Mouse (Mus musculus) urinary bladder, postnatal 4 days (tissue): ENCODE data around the gene Cacna1c.

Source experiments
- DNase-seq, 2 experiments: peaks; one replicate each; pipeline ENCODE4 v3.0.0; 2021 to 2022; ENCODE audit warnings: low spot score in 2 of 2

The Cacna1c gene

DNA sequence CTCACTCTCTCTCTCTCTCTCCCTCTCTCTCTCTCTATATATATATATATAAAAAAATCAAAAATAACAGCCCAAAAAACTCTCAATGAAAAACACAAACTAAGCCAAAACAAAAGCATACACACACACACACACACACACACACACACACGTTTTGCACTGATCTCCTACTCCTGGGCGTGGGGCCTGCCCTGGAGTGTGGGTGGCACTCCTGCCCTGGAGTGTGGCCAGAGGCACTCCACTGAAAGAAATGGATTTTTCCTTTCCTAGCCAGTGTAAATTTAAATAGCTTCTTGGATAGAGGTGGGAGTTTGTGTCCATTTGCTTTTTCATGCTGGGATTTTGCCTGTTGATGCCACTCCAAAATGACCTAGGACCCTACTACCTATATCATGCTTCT lies 96.9 kb downstream of the Cacna1c start:
- DNase-seq = no peak

DNA sequence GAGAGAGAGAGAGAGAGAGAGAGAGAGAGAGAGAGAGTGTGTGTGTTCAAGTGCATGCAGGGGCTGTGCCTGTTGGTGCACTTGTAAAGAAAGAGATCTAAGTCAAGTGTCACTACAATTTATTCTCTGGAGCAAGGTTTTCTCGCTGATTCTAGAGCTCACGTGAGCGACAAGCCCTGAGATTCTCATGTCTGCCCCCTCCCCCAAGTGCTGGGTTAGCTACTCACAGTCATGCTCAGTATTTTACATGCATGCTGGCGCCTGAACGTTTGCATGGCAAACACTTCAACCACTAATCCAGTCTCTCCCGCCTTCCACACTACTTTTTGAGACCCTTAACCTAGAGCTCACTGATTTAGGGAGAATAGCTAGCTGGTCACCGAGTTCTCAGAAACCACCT lies 99.7 kb downstream of the Cacna1c start:
- DNase-seq = no peak

DNA sequence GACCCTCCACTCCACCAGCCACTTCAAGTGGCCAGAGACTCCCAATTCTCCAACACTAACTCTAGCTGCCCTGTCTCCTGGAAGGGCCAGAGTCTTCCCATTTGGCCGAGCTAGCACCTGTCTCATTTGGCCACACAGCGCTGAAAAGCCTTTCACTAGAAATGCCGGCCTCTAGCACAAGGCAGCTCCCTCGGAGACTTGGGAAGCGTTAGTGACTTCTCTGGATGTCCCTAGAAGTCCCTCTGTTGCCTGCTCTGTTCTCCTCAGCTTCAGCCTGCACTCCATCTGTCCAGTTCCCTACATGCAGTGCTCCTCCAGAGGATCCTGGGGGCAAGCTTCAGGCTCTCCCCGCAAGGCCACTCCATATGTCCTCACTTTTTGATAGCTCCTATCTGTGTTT lies 101.1 kb downstream of the Cacna1c start:
- no peak for DNase-seq

DNA sequence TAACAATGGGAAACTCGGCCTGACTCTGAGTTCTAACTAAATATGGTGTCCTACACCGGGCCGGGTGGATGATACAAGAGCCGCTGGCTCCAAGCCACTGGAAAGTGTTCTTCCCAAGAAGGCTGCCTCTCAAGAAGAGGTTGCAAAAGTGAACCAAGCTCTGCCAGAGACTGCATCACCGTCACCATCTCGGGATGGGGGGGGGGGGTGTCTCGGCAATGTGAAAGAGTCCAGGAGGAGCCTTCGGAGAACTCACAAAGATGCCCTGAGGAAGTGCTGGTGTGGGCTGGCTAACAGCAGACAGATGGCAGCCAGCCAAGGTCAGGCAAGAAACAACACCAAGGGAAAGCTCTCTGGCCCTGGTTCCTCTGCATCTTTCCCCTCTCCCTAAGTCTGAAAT lies 107.0 kb downstream of the Cacna1c start:
- DNase-seq = peak in 1 of 2 experiments; percentile 40

DNA sequence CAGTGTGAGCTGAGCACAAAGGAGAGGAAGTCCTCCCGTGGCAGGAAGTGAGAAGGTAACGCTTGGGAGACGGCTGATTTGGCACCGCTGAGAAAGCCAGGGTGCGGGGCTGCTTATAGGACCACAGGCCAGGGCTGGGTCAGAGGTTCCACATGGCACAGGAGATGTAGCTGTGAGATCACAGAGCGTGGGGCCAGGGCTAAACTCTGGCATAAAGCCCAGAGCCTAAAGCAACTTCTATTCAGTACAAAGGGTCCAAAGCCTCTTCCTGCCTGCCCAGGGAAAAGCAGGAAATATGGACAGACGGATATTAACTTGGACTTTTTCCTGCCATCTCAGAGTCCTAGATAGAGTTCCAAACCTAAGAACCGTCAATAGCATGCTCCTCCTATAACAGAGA lies 107.8 kb downstream of the Cacna1c start:
- no peak for DNase-seq

DNA sequence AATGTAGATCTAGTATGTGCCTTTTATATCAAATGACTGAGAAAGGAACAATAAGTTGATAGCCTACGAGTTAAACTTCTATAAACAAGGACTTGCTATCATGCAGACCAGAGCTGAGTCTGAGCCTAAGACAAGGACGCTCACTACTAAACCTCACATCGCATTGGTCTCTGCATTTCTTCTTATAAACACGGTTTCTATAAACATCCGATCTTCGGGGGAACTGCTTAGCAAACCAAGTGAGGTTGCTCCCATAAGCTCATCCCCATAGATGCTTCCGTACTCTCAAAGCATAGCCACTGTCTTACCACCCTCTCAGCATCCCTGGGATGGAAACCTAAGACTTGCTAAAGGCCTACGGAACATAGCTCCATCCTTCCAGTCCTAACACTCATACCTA lies 108.3 kb downstream of the Cacna1c start:
- DNase-seq = no peak

DNA sequence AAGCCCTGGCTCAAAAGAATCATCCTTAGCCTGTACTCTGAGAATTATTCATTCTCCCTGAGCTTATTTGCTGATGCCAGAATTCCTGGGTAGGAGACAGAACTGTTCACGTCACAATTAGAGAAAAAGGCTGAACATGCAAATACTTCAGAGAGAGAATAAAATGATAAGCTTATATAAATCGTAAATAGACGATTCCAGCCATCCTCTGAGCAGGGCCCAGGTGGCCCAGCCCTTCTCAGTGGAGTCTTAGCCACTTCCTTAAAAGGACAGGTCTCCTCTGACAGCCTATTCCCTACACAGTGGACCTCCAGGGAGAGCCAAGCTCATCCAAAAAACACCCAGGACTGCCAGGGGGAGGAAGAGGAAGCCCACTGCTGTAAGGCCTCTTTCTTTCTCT lies 110.4 kb downstream of the Cacna1c start:
- no peak for DNase-seq

DNA sequence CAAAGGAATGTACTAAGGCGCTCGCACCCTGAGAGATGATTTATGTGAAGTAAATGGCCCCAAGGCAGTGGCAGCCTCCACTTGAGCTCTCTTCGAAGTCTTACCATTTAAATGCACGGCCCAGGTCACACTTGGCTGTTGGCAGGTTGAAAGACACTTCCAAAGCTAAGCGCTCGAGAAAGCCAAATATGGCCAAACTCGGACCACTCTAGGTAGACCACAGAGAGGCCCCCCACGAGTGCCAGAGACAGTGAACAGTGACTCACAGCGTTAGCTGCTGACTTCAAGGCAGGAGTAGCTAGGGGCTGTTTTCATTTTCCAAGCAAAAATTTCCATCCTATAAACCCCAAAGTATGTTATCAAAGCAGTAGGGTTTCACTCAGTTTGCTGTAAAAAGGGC lies 111.7 kb downstream of the Cacna1c start:
- DNase-seq = no peak

DNA sequence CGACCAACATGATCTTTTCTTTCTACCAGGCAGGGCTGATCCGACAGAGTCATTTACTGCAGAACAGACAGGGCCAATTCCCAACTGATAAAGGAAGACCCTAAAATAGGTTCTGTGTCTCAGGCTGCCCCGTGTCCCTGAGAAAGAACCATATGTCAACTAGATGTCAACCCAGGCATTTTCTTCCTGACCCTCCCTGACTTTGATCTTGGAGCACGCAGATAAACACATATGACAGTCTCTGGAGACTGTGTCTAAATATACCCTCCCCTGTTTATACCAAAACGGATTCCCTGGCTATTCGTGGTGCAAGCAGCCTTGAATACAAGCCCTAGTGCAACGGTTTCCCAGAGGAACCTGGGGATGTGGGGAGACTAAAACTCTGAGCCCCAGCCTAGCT lies 112.7 kb downstream of the Cacna1c start:
- DNase-seq = no peak

DNA sequence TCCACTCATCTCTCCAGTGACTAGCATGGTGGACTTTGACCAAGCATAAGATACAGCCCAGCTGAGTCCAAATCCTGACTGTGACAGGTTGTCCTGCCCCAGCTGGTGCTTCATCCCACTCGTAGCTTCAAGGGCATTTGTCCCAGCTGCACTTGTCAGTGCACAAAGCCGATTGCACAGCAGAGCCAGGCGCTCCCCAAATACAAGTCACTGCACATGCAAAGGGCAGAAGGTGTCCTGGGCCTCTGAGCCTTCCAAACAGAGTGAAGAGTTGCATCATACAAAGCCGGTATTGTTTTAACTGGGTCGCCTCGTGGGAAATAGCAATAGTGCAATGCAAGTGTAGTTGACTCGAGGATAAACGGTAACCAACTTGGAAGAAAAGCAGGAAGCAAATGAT lies 113.6 kb downstream of the Cacna1c start:
- DNase-seq = no peak

DNA sequence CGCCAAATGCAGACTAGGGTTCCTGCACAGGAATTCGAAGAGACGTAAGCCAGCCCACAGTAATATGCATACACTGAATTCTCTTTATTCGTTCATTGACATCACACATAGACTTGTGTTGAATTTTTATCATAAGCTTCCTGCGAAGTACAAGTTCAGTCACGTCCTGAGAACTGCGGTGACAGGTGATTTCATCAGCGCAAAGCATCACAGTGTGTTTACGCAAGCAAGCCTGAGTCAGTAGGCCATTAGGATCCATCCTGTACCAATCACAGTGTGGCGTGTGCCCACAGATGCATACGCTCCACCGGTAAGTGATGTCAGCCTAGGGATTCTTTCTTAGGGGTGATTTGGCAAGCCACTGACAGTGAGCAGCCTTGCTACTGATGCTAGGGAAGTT lies 114.6 kb downstream of the Cacna1c start:
- no peak for DNase-seq

DNA sequence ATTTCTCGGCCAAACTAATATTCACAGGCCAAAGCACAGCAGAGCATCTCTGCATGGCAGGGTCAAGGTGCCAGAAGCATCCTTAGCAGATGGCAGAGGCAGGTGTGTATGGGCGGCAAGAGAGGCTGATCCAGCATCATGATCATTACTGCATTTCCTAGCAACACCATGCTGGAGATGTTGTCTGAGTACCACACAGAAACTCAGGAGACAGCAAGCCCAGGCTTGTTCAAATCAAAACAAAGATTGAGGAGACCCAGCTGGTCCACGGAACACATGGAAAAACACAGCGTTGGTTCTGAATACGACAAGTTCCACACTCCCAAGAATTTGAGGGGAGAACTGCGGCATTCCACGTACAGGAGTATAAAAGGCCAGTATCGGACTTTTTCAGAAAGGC lies 116.6 kb downstream of the Cacna1c start:
- DNase-seq = no peak

DNA sequence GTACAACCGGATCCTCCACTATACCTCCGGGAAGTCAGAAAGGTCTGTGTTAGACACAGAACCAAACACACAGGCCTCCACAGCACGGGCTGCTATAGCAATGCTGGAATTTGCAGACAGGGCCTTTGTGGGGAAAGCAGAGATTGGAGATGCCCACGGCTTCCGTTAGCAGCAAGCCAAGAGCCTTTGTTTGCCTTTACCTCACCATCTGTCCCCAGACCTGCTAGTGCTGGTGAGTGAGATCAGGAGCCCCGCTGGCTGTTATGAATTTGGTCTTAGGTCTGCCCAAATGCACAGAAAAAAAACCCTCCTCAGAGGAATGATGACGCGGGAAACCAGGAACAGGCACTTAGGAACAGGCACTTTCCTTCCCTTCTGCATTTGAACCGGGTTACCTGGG lies 117.3 kb downstream of the Cacna1c start:
- no peak for DNase-seq

DNA sequence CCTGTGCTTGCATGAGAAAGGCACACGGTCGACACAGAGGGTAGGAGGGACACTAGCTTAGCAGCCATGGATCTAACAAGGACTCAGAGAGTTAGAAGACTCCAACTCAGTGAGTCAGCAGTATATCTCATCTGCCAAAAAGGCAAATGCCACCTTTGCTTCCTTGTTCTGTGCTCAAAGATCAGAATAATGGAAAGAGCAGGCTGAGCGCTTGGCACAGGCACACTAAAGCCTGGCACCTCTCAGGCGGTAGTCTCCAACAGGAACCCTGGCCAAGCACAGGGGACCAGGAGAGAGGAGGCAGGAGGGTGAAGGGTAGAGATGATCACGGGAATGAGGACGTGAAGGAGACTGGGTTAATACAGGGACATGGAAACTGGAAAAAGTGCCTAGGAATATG lies 119.0 kb downstream of the Cacna1c start:
- no peak for DNase-seq

DNA sequence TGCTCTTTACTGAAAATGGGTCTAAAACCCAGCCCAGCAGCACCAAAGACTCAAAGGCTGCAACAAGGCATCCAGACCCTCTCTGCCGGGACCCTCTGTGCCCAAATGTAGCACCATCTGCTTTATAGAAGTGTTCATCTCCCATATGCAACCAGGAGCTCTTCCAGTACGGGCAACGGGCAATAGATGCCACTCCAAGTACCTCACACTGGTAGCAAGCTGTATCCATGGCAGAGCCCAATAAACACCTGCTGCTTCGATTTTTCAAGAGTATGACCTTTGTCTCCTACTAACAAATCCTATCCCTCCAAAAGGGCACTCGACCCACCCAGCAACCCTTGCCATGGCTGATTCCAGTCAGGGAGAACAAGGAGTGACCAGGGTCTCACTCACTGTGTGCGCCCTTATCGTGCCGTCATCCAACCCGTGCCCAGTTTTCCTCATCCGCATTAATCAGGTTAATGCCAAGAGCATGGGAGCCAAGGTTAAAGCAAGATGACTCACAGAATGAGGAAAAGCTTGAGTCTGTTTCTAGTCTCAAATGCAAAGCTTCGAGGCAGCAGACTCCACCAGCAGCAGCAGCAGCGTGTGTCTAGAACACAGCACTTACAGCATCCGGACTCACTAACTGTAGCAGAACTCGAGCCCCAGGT lies 122.7 kb downstream of the Cacna1c start:
- DNase-seq = no peak

DNA sequence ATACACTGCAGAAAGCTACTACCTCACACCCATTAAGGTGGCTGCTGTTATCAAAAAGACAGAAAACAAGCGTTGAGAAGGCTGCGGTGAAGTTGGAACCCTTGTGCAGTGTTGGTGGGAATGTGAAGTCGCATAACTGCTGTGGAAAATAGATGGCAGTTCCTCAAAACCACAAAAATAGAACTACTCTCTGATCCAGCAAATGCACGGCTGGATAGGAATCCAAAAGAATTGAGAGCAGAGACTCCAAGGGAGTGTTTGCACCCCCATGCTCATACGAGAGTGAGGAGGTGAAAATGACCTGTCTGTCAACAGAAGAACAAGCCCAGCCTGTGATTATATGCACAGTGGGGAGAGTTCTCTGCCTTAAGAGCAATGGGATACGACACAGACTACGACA lies 123.4 kb downstream of the Cacna1c start:
- DNase-seq = no peak

DNA sequence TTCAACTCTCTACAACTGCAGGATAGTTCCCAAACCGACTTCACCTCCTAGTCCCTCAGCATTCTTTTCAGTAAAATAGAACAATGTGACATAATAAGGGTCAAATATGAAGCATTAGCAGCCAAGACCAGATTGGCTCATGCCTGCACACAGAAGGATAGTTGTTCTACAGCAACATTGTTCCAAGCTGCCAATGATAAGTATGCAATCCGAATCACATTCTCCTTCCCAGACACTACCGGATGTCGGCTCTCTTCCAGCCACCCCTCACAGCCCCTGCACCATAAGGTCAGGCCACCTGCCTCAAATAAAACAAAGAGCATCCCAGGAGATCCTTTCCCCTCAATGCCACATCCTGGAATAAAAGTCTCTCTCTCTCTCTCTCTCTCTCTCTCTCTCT lies 125.4 kb downstream of the Cacna1c start:
- no peak for DNase-seq

DNA sequence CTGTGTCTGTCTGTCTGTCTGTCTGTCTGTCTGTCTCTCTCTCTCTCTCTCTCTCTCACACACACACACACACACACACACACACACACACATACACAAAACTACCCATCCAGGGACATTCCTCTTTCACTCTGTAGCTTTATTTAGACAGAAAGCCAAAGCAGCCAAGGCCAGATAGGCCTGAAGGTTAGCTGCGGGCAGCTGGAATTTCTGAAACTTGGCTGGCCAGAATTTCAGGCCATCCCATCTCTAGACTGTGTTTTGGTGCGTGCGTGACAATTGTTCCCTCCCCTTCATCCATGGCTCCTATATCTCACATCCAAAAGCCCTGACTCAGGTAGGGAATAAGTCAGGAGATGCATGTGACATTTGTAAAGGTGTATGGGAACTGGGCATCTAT lies 125.9 kb downstream of the Cacna1c start:
- no peak for DNase-seq

DNA sequence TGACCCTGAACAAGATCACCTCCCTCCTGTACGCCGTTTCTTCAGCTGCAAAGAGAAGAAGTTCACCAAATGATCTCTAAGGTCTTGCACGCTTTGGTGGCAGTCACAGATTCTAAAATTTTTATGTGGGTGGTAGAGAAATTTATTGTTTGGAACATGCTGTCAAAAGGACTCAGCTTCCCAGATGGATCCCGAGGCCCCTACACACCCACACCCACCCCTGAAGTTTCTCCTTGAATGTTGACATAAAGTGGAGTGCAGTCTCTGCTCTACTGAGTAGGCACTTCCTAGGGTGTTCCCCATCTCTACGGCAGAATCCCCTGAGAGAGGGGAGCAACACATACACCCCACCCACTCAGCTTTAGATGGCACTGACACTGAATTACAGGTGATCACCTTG lies 127.1 kb downstream of the Cacna1c start:
- no peak for DNase-seq

DNA sequence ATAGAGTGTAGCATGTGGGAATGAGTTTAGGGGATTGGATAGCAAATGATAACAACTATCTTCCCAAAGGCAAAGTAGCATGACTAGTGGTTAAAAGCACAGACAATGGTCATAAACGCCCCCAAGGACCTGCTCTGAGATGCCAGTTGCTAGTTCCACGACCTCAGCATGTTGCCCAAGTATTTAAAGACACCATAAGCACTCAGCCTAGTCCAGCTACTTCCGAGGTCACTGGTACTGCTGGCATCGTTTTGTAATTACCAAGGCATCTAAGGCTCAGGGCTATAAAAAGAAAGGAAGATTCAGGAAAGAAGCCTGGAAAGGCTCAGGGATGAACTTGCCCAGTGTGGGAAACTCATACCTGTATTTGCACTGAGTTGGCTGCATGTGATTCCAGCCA lies 127.6 kb downstream of the Cacna1c start:
- no peak for DNase-seq

DNA sequence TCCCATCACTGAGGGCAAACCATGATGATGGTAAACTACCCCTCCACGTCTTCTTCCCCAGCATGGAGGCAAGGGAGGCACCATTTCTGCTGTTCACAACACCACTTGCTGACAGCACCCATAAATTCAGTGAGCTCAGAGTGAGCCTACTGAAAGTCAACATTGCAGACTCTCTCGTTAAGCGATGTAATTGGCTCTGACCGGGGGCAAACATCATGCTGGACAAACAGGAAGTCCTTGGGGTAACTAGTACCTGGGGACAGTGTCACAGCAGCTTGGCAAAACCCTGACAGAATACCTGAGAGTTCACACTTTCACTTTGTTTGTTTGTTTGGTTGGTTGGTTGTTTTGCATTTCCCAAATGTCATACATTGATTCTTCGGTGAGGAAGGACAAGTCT lies 131.3 kb downstream of the Cacna1c start:
- no peak for DNase-seq

DNA sequence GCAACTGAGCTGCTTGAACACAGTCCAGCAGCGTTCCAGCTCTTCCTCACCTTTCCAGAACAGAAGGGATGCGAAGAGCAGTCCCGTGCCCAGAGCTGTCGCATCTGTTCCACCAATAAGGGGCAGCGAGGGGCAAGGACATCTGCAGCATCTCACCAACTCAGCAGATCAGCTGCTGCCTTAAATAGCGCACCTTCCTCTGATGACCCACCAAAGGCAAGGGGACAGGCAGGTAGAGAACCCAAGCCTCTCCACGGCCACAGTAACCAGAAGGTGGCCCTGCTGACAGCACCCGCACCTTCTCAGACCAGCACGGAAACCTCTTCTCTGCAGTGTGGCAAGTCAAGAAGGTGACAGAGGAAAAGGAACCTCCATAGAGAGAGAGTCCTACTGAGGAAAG lies 131.8 kb downstream of the Cacna1c start:
- no peak for DNase-seq

DNA sequence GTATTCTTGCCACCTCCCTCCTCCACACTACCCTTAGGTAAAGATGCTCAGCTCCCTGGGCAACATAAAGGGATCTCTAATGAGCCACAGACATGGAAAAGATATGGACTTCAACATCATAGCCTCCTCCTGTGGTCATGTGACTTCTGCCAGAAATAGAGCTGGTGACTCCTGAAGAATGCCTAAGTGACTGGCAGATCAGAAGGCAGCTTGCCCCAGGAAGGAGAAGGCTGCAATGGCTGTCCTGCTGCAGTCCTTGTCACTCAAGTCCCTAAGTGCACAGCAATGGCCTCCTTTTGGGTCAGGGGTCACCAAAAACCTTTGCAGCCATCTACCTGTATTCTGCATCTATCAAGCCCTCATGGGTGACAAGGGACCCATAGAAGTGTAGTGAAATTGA lies 133.5 kb downstream of the Cacna1c start:
- no peak for DNase-seq

DNA sequence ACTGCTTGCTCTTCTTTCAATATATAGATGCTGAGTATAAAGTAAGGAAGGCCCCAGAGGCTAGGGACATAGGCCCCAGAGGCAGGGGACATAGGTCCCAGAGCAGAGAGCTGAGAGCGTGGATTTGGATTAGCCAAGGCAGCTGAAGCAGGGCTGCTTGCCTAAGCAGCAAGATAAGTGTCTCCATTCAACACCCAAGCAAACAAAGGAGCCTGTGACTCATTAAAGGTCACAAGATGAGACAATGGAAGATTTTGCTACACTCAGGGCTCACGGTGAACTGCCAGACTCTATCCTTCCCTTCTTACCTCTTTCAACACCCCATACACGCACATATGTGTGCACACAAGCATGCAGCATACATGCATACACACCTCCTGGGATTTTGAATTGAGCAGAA lies 137.3 kb downstream of the Cacna1c start:
- no peak for DNase-seq

DNA sequence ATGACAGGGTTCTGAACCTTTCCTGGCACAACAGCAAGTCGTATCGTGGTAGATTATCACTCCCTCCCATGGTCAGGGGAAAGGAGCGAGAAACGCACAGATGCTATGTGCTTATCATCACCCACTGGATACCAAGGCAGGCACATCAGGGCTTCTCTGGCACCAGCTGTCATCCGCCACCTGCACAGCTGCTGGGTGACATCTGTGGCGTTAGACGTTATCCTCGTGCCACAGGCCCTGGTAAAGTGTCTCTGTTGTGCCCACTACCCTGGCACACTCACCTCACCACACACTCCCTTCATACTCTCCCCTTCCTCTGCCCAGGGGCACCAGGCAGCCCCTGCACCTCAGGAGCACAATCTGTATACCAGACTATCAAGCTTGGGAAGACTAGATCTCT lies 137.8 kb downstream of the Cacna1c start:
- DNase-seq = no peak
